Mouse (Mus musculus) gastrocnemius, adult 8-10 months (tissue): ENCODE results near the gene Oxsr1. TPM values are rescaled to one million over a fixed set of nuclear protein-coding genes. Genes with fewer than 3 reads are reported as not detected.

ENCODE experiments used
- DNase-seq, 2 experiments: peaks; one replicate each; pipeline ENCODE4 v3.0.0; 2022; ENCODE audit warnings: low spot score in 2 of 2
- total RNA-seq, 4 experiments: library from RNA; stranded (reverse); gene quantifications; 2 replicates each; pipeline ENCODE4 v1.2.4; 2022

Gene Oxsr1
- total RNA-seq, 4 experiments from 2014 or later: 66.1 to 80.3 (median 73.0) TPM

- no peak for DNase-seq
Measured at GRCm38 (mm10) chr9:119338350-119338749, 16.1 kb upstream of the Oxsr1 start.

GRCm38 (mm10) chr9:119337842-119338241 is 15.6 kb upstream of the Oxsr1 start:
- no peak for DNase-seq

GRCm38 (mm10) chr9:119335571-119335970 is 13.3 kb upstream of the Oxsr1 start:
- DNase-seq: no peak

- DNase-seq: no peak
Measured at GRCm38 (mm10) chr9:119334834-119335233, 12.6 kb upstream of the Oxsr1 start.

- DNase-seq: peak; percentile 58 to 62
Measured at GRCm38 (mm10) chr9:119334324-119334723, 12.1 kb upstream of the Oxsr1 start.

- no peak for DNase-seq
Measured at GRCm38 (mm10) chr9:119330186-119330963, 8.1 kb upstream of the Oxsr1 start.

GRCm38 (mm10) chr9:119328488-119328887 is 6.3 kb upstream of the Oxsr1 start:
- no peak for DNase-seq

GRCm38 (mm10) chr9:119324130-119324529 is 1.9 kb upstream of the Oxsr1 start:
- no peak for DNase-seq

- no peak for DNase-seq
Measured at GRCm38 (mm10) chr9:119323260-119323645, 1.0 kb upstream of the Oxsr1 start.

- DNase-seq: peak in 1 of 2 experiments; percentile 68
Measured at GRCm38 (mm10) chr9:119321392-119322229, 616 bp downstream of the Oxsr1 start.

- no peak for DNase-seq
Measured at GRCm38 (mm10) chr9:119320946-119321345, 1.3 kb downstream of the Oxsr1 start.

GRCm38 (mm10) chr9:119320446-119320845 is 1.8 kb downstream of the Oxsr1 start:
- DNase-seq: no peak

- DNase-seq: no peak
Measured at GRCm38 (mm10) chr9:119318891-119319290, 3.3 kb downstream of the Oxsr1 start.

GRCm38 (mm10) chr9:119313096-119313495 is 9.1 kb downstream of the Oxsr1 start:
- no peak for DNase-seq

GRCm38 (mm10) chr9:119309067-119309466 is 13.2 kb downstream of the Oxsr1 start:
- DNase-seq: no peak

GRCm38 (mm10) chr9:119305863-119306262 is 16.4 kb downstream of the Oxsr1 start:
- DNase-seq: no peak

GRCm38 (mm10) chr9:119298563-119298962 is 23.7 kb downstream of the Oxsr1 start:
- DNase-seq: no peak

GRCm38 (mm10) chr9:119297696-119298095 is 24.5 kb downstream of the Oxsr1 start:
- no peak for DNase-seq

GRCm38 (mm10) chr9:119290791-119291190 is 31.4 kb downstream of the Oxsr1 start:
- no peak for DNase-seq

GRCm38 (mm10) chr9:119280894-119281682 is 41.1 kb downstream of the Oxsr1 start:
- DNase-seq: no peak

- DNase-seq: no peak
Measured at GRCm38 (mm10) chr9:119278031-119278430, 44.2 kb downstream of the Oxsr1 start.

- no peak for DNase-seq
Measured at GRCm38 (mm10) chr9:119276321-119276720, 45.9 kb downstream of the Oxsr1 start.
